Mouse (Mus musculus) forebrain, embryonic 11.5 days (tissue): ENCODE measurements around the gene Mif4gd. TPM values are rescaled to one million over a fixed set of nuclear protein-coding genes. Genes with fewer than 3 reads are reported as not detected.

Source experiments
- ATAC-seq: fragments of 200-750 bp; cut with Nextera tagmentation; replicated peaks from 2 replicates; pipeline ENCODE4 v1.8.0; 2017; ENCODE audit warnings: moderate TSS enrichment; ENCODE audit not compliant: low FRiP score
- DNase-seq: peaks from one replicate; pipeline ENCODE4 v3.0.0-alpha.2; 2017; ENCODE audit warnings: low spot score
- H3K27ac ChIP-seq: fragments of 300-500 bp; sonication (generic); 2 replicates; pipeline ENCODE4 v1.5.1; 2014; ENCODE audit warnings: low read depth, low read length
- H3K27me3 ChIP-seq: fragments of 300-500 bp; sonication (generic); 2 replicates; pipeline ENCODE4 v1.6.1; 2014; ENCODE audit warnings: mild to moderate bottlenecking, low read length, mixed read lengths; ENCODE audit not compliant: control insufficient read depth, insufficient read depth
- H3K36me3 ChIP-seq: fragments of 300-500 bp; sonication (generic); 2 replicates; pipeline ENCODE4 v1.6.1; 2014; ENCODE audit warnings: mild to moderate bottlenecking, low read length, moderate library complexity, mixed read lengths; ENCODE audit not compliant: control insufficient read depth, insufficient read depth
- H3K4me1 ChIP-seq: fragments of 300-500 bp; sonication (generic); replicated peaks from 2 replicates; pipeline ENCODE4 v1.6.1; 2014; ENCODE audit warnings: low read length, mixed read lengths; ENCODE audit not compliant: control insufficient read depth, insufficient read depth
- H3K4me2 ChIP-seq: fragments of 300-500 bp; sonication (generic); 2 replicates; pipeline ENCODE4 v1.6.1; 2014; ENCODE audit warnings: low read depth, mild to moderate bottlenecking, low read length, moderate library complexity, mixed read lengths; ENCODE audit not compliant: severe bottlenecking
- H3K4me3 ChIP-seq: fragments of 300-500 bp; sonication (generic); 2 replicates; pipeline ENCODE4 v1.5.1; 2014; ENCODE audit warnings: low read depth, low read length
- H3K9ac ChIP-seq: fragments of 300-500 bp; sonication (generic); 2 replicates; pipeline ENCODE4 v1.6.1; 2014; ENCODE audit warnings: low read length
- H3K9me3 ChIP-seq: fragments of 300-500 bp; sonication (generic); 2 replicates; pipeline ENCODE4 v1.6.1; 2016; ENCODE audit warnings: low read length, mixed read lengths; ENCODE audit not compliant: control insufficient read depth
- WGBS: fragments of 180-500 bp; shearing (Covaris S2); extraction: QIAGEN DNeasy Blood & Tissue Kit; methylation state at CpG from one replicate; pipeline ENCODE4 v1.1.7; 2014; 5-methylcytosine and 5-hydroxymethylcytosine counted together
- polyA plus RNA-seq: library from polyadenylated mRNA; unstranded; fragments of >200 nt; fragmentation: Nextera tagmentation; extraction: Ambion mirVana; gene quantifications from 2 replicates; pipeline ENCODE4 v1.2.1, GENCODE M21; 2014

Mif4gd gene
- polyA plus RNA-seq, 1 experiment from 2014 or later: 22.6 TPM

- no peak for DNase-seq
- H3K36me3 ChIP-seq: no peaks in the 10 kb centered on the region
- no peaks in the 10 kb centered on the region for H3K9me3 ChIP-seq
- WGBS: 51% methylated on average over 16 of the region's 16 CpGs
- no peak for ATAC-seq
- H3K27ac ChIP-seq: no peak overlapping the region
- H3K4me2 ChIP-seq: no peak overlapping the region
- H3K27me3 ChIP-seq: no peaks in the 10 kb centered on the region
- no peak overlapping the region for H3K9ac ChIP-seq
- H3K4me3 ChIP-seq: no peak overlapping the region
- no peaks in the 10 kb centered on the region for H3K4me1 ChIP-seq
These were observed 18.0 kb upstream of the Mif4gd start for GRCm38 (mm10) chr11:115630532-115631504.

GRCm38 (mm10) chr11:115629734-115630531 lies 17.2 kb upstream of the Mif4gd start:
- WGBS: 89% methylated on average over 13 of the region's 13 CpGs
- ATAC-seq (no peak), DNase-seq (no peak)
- no peak overlapping the region for H3K9ac ChIP-seq
- H3K27ac ChIP-seq: no peak overlapping the region
- no peak overlapping the region for H3K4me3 ChIP-seq
- H3K4me2 ChIP-seq: no peak overlapping the region
- H3K27me3 ChIP-seq: no peaks in the 10 kb centered on the region
- no peaks in the 10 kb centered on the region for H3K36me3 ChIP-seq
- no peaks in the 10 kb centered on the region for H3K4me1 ChIP-seq
- H3K9me3 ChIP-seq: no peaks in the 10 kb centered on the region

GRCm38 (mm10) chr11:115628465-115629101 lies 15.8 kb upstream of the Mif4gd start:
- H3K4me2 ChIP-seq: peak overlapping the region; percentile 57
- WGBS: 56% methylated on average over 13 of the region's 13 CpGs
- no peaks in the 10 kb centered on the region for H3K4me1 ChIP-seq
- H3K9ac ChIP-seq: peak overlapping the region; percentile 52
- DNase-seq (no peak), ATAC-seq (peak; percentile 17)
- H3K27ac ChIP-seq: no peak overlapping the region
- peak overlapping the region; percentile 53 for H3K4me3 ChIP-seq
- no peaks in the 10 kb centered on the region for H3K27me3 ChIP-seq
- no peaks in the 10 kb centered on the region for H3K36me3 ChIP-seq
- no peaks in the 10 kb centered on the region for H3K9me3 ChIP-seq

GRCm38 (mm10) chr11:115627705-115628464 lies 15.1 kb upstream of the Mif4gd start, which contains the start of gene Slc25a19:
TSS of gene Slc25a19 (minus strand) at chr11:115628295.
- Histone ChIP-seq H3K36me3 (no peaks in the 10 kb centered on the region), H3K4me2 (peak within 1 kb of the TSS; percentile 57), H3K27me3 (no peaks in the 10 kb centered on the region), H3K9ac (peak within 1 kb of the TSS; percentile 67), H3K4me1 (no peaks in the 10 kb centered on the region), H3K4me3 (peak within 1 kb of the TSS; percentile 53), H3K27ac (no peak within 1 kb of the TSS), H3K9me3 (no peaks in the 10 kb centered on the region)
- under 1% methylated on average over 47 of the region's 47 CpGs for WGBS
- DNase-seq (peak; percentile 97), ATAC-seq (peak; percentile 99)

GRCm38 (mm10) chr11:115626824-115627616 lies 14.3 kb upstream of the Mif4gd start:
- H3K4me1 ChIP-seq: no peaks in the 10 kb centered on the region
- ATAC-seq (no peak), DNase-seq (no peak)
- WGBS: 57% methylated on average over 11 of the region's 11 CpGs
- H3K27me3 ChIP-seq: no peaks in the 10 kb centered on the region
- H3K36me3 ChIP-seq: 0 out of 2 replicates have a peak, but pooled peaks cover 2% of the 10 kb centered on the region
- no peak overlapping the region for H3K27ac ChIP-seq
- H3K9me3 ChIP-seq: no peaks in the 10 kb centered on the region
- peak overlapping the region; percentile 57 for H3K4me2 ChIP-seq
- H3K9ac ChIP-seq: peak overlapping the region; percentile 67
- H3K4me3 ChIP-seq: peak overlapping the region; percentile 53

- 84% methylated on average over 9 of the region's 9 CpGs for whole genome bisulfite sequencing
- no peak overlapping the region for H3K4me3 ChIP-seq
- ATAC-seq: no peak
These were observed 13.1 kb upstream of the Mif4gd start for GRCm38 (mm10) chr11:115625877-115626276.

GRCm38 (mm10) chr11:115623487-115624070 lies 10.8 kb upstream of the Mif4gd start:
- H3K4me3 ChIP-seq: no peak overlapping the region
- ATAC-seq (no peak), DNase-seq (no peak)
- 79% methylated on average over 9 of the region's 9 CpGs for WGBS
- no peak overlapping the region for H3K27ac ChIP-seq
- H3K4me2 ChIP-seq: no peak overlapping the region
- no peaks in the 10 kb centered on the region for H3K4me1 ChIP-seq
- no peaks in the 10 kb centered on the region for H3K27me3 ChIP-seq
- 0 out of 2 replicates have a peak, but pooled peaks cover 2% of the 10 kb centered on the region for H3K36me3 ChIP-seq
- H3K9me3 ChIP-seq: no peaks in the 10 kb centered on the region
- no peak overlapping the region for H3K9ac ChIP-seq

More at GRCm38 (mm10) chr11:115625877-115626276, 13.1 kb upstream of the Mif4gd start:
- H3K9ac ChIP-seq: no peak overlapping the region
- no peaks in the 10 kb centered on the region for H3K9me3 ChIP-seq
- no peaks in the 10 kb centered on the region for H3K4me1 ChIP-seq
- no peaks in the 10 kb centered on the region for H3K27me3 ChIP-seq
- 0 out of 2 replicates have a peak, but pooled peaks cover 2% of the 10 kb centered on the region for H3K36me3 ChIP-seq
- no peak overlapping the region for H3K27ac ChIP-seq
- no peak for DNase-seq
- H3K4me2 ChIP-seq: no peak overlapping the region
